Mouse (Mus musculus) left cerebral cortex, postnatal 25 days (tissue): ENCODE measurements at regions not wholly inside any gene's neighbourhood (a gene's known extent, or its start where the extent isn't known, plus 50 kb on each side); places are given as distances from the start of the nearest gene placed in this dataset.

ENCODE experiments used
- DNase-seq, 2 experiments: peaks; one replicate each; pipeline ENCODE4 v3.0.0; 2022; ENCODE audit warnings: low spot score in 2 of 2, mixed read lengths in 1 of 2
- intact Hi-C: fragments of 180-260 bp; cut with DNase I; formaldehyde crosslinking; loops from one replicate; pipeline ENCODE4 v1.15.1; 2025
- microRNA-seq, 2 experiments: library from miRNA; unstranded; fragments of <30 nt; microRNA quantifications; one replicate each; pipeline ENCODE4 v1.2.0; 2022

- intact Hi-C loops, result no loop called here
- no peak for DNase-seq
Measured at GRCm38 (mm10) chr10:12175141-12175540, 694.0 kb downstream of the Utrn start.

- DNase-seq, result peak in 1 of 2 experiments; percentile 30
- intact Hi-C loops, result no loop called here
Measured at GRCm38 (mm10) chr10:12177482-12177881, 691.7 kb downstream of the Utrn start.

- DNase-seq, result peak in 1 of 2 experiments; percentile 6
- intact Hi-C loops, result no loop called here
Measured at GRCm38 (mm10) chr10:12180965-12181364, 688.2 kb downstream of the Utrn start.

GRCm38 (mm10) chr10:12186918-12187639, 682.1 kb downstream of the Utrn start:
- intact Hi-C loops, result no loop called here

GRCm38 (mm10) chr10:12187669-12188342, 681.4 kb downstream of the Utrn start:
- no peak for DNase-seq
- intact Hi-C loops, result no loop called here

More at GRCm38 (mm10) chr10:12186918-12187639, 682.1 kb downstream of the Utrn start:
- DNase-seq, result no peak

GRCm38 (mm10) chr10:12190435-12190834, 678.7 kb downstream of the Utrn start:
- intact Hi-C loops, result no loop called here
- no peak for DNase-seq

GRCm38 (mm10) chr10:12207301-12207700, 661.9 kb downstream of the Utrn start:
- peak in 1 of 2 experiments; percentile 61 for DNase-seq
- intact Hi-C loops, result no loop called here

GRCm38 (mm10) chr10:12210181-12210580, 659.0 kb downstream of the Utrn start:
- DNase-seq, result no peak
- intact Hi-C loops, result no loop called here

- intact Hi-C loops, result loop anchor here (5.0 kb wide), 1 partner anchor 393 kb away; no protein-coding TSS in a partner anchor
- no peak for DNase-seq
Measured at GRCm38 (mm10) chr10:12218879-12219278, 650.3 kb downstream of the Utrn start.

GRCm38 (mm10) chr10:12234141-12234540, 635.0 kb downstream of the Utrn start:
- intact Hi-C loops, result loop anchor here (1.0 kb wide), 1 partner anchor 8 kb away; no protein-coding TSS in a partner anchor
- no peak for DNase-seq

- intact Hi-C loops, result no loop called here
- DNase-seq, result peak; percentile 11 to 43
Measured at GRCm38 (mm10) chr10:12248853-12249252, 620.3 kb downstream of the Utrn start.

- intact Hi-C loops, result no loop called here
- DNase-seq, result no peak
Measured at GRCm38 (mm10) chr10:12253274-12253673, 615.9 kb downstream of the Utrn start.

GRCm38 (mm10) chr10:12285679-12286078, 583.5 kb downstream of the Utrn start:
- DNase-seq, result peak in 1 of 2 experiments; percentile 20
- intact Hi-C loops, result no loop called here

- intact Hi-C loops, result no loop called here
- DNase-seq, result peak in 1 of 2 experiments; percentile 13
Measured at GRCm38 (mm10) chr10:12298887-12299286, 570.3 kb downstream of the Utrn start.

GRCm38 (mm10) chr10:12302396-12302795, 566.8 kb downstream of the Utrn start:
- peak; percentile 8 to 85 for DNase-seq
- intact Hi-C loops, result no loop called here

- DNase-seq, result no peak
- intact Hi-C loops, result no loop called here
Measured at GRCm38 (mm10) chr10:12320311-12320710, 548.9 kb downstream of the Utrn start.

Small RNA genes in the stretch of these regions (microRNA-seq; reads per million reads assigned to microRNA genes)
- 0 reads per million in 2 experiments for gene Gm22194
